Mouse (Mus musculus): ENCODE results near the gene Cobll1. TPM values are rescaled to one million over a fixed set of nuclear protein-coding genes. Genes with fewer than 3 reads are reported as not detected.

The Cobll1 gene
- polyA plus RNA-seq, 1 experiment from 2014 or later, result 3.2 TPM

GRCm38 (mm10) chr2:65260400-65260799, 21.2 kb upstream of the Cobll1 start:
- Histone ChIP-seq H3K4me2 (no peak overlapping the region), H3K27ac (no peak overlapping the region), H3K9ac (no peak overlapping the region), H3K36me3 (replicated peaks) (no peaks in the 10 kb centered on the region), H3K4me1 (no peaks in the 10 kb centered on the region), H3K4me3 (replicated peaks) (no peak overlapping the region), H3K27me3 (no peaks in the 10 kb centered on the region), H3K9me3 (no peaks in the 10 kb centered on the region)
- 88% methylated on average over 4 of the region's 4 CpGs for WGBS
- ATAC-seq (ENCODE audit: low FRiP score), result no peak

- Histone ChIP-seq H3K4me2 (no peak overlapping the region), H3K36me3 (replicated peaks) (no peaks in the 10 kb centered on the region), H3K27me3 (no peaks in the 10 kb centered on the region), H3K9me3 (no peaks in the 10 kb centered on the region), H3K4me1 (no peaks in the 10 kb centered on the region), H3K27ac (no peak overlapping the region), H3K9ac (no peak overlapping the region), H3K4me3 (replicated peaks) (no peak overlapping the region)
- no peak for ATAC-seq (ENCODE audit: low FRiP score)
- WGBS, result 71% methylated on average over 2 of the region's 2 CpGs
These were observed 18.2 kb upstream of the Cobll1 start for GRCm38 (mm10) chr2:65257446-65257845.

DNA sequence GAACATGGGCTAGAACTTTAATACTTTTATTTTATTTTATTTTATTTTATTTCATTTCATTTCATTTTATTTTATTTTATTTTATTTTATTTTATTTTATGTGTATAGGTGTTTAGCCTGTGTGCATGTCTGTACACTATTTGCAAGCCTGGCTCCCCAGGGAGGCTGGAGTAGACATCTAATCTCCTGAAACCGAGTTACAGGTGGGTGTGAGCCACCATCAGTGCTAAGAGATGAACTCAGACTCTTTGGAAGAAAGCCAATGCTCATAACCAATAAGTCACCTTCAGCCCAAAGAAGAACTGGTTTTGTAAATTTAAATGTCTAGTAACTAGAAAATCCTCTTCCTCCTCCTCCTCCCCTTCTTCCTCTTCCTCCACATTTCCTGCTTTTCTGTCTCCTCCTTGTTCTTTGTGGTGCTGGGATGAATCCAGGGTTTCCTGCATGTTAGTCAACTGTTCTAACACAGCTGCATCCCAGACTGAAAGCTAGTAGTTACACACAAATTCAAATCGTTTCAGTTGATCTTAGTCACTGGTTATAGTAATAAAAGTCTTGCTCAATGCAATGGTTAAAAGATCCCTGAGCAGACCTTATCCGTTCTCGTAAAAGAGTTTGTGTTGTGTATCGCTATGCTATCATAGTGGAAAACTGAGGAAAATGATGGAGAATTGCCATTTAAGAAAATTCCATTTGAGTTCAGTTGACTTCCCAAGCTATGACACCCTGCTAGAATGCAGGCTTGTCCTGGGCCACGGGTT, 17.5 kb upstream of the Cobll1 start:
- no peaks in the 10 kb centered on the region for H3K27me3 ChIP-seq
- H3K4me2 ChIP-seq, result no peak overlapping the region
- no peaks in the 10 kb centered on the region for H3K9me3 ChIP-seq
- no peak overlapping the region for H3K4me3 ChIP-seq (replicated peaks)
- no peak for ATAC-seq (ENCODE audit: low FRiP score)
- no peaks in the 10 kb centered on the region for H3K4me1 ChIP-seq
- no peak overlapping the region for H3K27ac ChIP-seq
- H3K9ac ChIP-seq, result no peak overlapping the region
- 81% methylated on average over 6 of the region's 6 CpGs for WGBS
- no peaks in the 10 kb centered on the region for H3K36me3 ChIP-seq (replicated peaks)

- Histone ChIP-seq H3K27me3 (no peaks in the 10 kb centered on the region), H3K9ac (no peak overlapping the region), H3K27ac (no peak overlapping the region), H3K4me2 (no peak overlapping the region), H3K4me1 (0 out of 2 replicates have a peak, but pooled peaks cover 2% of the 10 kb centered on the region), H3K36me3 (replicated peaks) (no peaks in the 10 kb centered on the region), H3K9me3 (no peaks in the 10 kb centered on the region), H3K4me3 (replicated peaks) (no peak overlapping the region)
- WGBS, result 54% methylated on average over 5 of the region's 5 CpGs
- ATAC-seq (ENCODE audit: low FRiP score), result no peak
These were observed 11.4 kb upstream of the Cobll1 start for GRCm38 (mm10) chr2:65250589-65251104.

DNA sequence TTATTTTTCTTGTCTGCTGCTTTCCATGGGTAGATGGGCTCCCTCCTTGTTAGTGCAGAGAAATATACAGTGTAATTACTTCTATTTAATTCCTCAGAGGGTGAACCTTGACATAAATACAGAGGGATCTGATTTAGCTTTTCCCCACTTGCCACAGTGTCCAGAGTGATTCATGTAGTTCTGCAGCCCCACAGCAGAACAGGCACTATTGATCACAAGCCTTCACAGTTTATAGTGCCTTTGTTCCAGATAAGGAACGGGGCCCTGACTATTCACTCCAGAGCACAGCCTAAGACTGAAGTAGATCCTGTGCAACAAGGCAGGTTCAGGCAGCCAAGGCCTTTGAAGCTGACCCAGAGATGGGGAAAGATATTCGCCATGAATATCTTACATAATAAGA, 10.4 kb upstream of the Cobll1 start:
- no peak overlapping the region for H3K27ac ChIP-seq
- H3K4me2 ChIP-seq, result no peak overlapping the region
- WGBS, result 46% methylated on average over 2 of the region's 2 CpGs
- no peaks in the 10 kb centered on the region for H3K9me3 ChIP-seq
- no peak for ATAC-seq (ENCODE audit: low FRiP score)
- H3K9ac ChIP-seq, result no peak overlapping the region
- H3K4me3 ChIP-seq (replicated peaks), result no peak overlapping the region
- 0 out of 2 replicates have a peak, but pooled peaks cover 2% of the 10 kb centered on the region for H3K4me1 ChIP-seq
- H3K36me3 ChIP-seq (replicated peaks), result no peaks in the 10 kb centered on the region
- H3K27me3 ChIP-seq, result no peaks in the 10 kb centered on the region

- no peak overlapping the region for H3K27ac ChIP-seq
- no peak overlapping the region for H3K4me2 ChIP-seq
- H3K9me3 ChIP-seq, result no peaks in the 10 kb centered on the region
- H3K27me3 ChIP-seq, result peaks cover 24% of the 10 kb centered on the region
- peaks cover 18% of the 10 kb centered on the region for H3K4me1 ChIP-seq
- WGBS, result 83% methylated on average over 5 of the region's 5 CpGs
- ATAC-seq (ENCODE audit: low FRiP score), result no peak
- H3K36me3 ChIP-seq (replicated peaks), result no peaks in the 10 kb centered on the region
- H3K9ac ChIP-seq, result no peak overlapping the region
- H3K4me3 ChIP-seq (replicated peaks), result no peak overlapping the region
These were observed 1.1 kb upstream of the Cobll1 start for GRCm38 (mm10) chr2:65240173-65240745.

DNA sequence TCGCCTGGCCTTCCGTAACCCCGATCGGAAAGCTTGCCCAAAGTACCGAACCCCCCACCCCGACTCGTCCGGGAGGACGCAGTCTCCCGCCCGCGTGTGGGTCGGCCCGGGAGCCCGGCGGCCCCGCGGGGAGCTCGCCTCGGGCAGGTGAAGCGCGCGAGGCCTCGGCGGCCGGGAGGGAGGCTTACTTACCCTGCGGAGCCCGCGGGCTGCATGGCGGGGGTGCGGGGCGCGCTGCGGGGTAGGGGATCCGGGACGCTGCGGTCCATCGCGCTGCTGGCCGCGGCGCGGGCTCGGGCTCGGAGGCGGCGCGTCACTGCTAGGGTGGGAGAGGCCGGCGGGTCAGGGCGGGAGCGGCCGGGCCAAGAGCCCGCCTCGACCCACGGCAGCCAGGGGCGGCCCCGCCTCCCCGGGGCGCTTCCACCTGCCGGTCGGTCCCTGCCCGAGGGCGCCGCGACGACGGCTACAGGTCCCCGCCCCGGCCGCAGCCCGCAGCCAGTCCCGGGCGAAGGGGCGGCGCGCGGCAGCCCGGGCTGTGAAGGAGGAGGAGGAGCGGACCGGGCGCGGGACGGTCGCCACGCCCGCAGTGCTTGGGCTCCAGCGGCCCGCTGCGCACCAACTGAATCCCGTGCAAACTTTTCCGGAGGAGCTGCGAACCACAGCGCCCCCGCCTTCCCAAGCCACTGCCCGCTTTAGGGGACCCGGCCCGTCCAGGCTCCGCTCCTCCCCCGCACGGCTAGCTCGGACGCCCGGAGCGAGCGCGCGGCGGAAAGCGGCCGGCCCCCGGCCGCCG, 836 bp downstream of the Cobll1 start:
- peak overlapping the region; percentile 94 for H3K4me2 ChIP-seq
- no peaks in the 10 kb centered on the region for H3K36me3 ChIP-seq (replicated peaks)
- no peaks in the 10 kb centered on the region for H3K9me3 ChIP-seq
- H3K4me1 ChIP-seq, result peaks cover 18% of the 10 kb centered on the region
- peaks cover 24% of the 10 kb centered on the region for H3K27me3 ChIP-seq
- peak overlapping the region; percentile 56 for H3K27ac ChIP-seq
- ATAC-seq (ENCODE audit: low FRiP score), result peak; percentile 92
- peak overlapping the region; percentile 80 for H3K9ac ChIP-seq
- peak overlapping the region; percentile 71 for H3K4me3 ChIP-seq (replicated peaks)
- under 1% methylated on average over 60 of the region's 114 CpGs for WGBS

DNA sequence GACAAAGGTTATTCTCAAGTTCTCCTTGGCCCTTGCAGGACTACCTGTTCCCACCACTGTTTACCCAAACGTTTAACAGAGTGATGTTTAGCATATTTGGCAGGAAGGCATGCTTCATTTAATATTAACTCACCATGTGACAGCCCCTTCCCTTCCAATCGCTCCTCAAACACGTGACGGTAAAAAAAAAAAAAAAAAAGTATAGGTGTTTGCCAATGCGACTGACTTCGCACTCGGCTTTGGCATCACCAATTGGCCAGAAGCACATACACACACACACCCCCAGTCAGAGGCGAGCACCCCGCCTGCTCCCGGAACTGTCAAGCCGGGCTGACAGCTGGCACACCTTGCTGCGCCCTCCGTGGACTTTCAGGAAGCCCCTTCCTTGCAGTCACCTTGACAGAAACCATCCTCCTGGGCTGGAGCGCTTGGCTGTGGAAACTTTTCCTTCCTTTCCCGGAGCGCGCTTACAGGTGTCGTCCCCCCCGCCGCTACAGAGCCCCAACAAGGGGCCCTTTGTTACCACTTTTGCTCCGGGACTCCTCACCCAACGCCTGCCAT, 1.5 kb downstream of the Cobll1 start:
- Histone ChIP-seq H3K4me2 (peak overlapping the region; percentile 94), H3K4me1 (peaks cover 18% of the 10 kb centered on the region), H3K9ac (peak overlapping the region; percentile 80), H3K27ac (no peak overlapping the region), H3K9me3 (no peaks in the 10 kb centered on the region), H3K4me3 (replicated peaks) (peak overlapping the region; percentile 71), H3K36me3 (replicated peaks) (no peaks in the 10 kb centered on the region), H3K27me3 (peaks cover 24% of the 10 kb centered on the region)
- ATAC-seq (ENCODE audit: low FRiP score), result peak; percentile 17; the same call in 1 of the 2 replicates
- under 1% methylated on average over 22 of the region's 22 CpGs for WGBS

- H3K27ac ChIP-seq, result no peak overlapping the region
- H3K27me3 ChIP-seq, result peaks cover 21% of the 10 kb centered on the region
- WGBS, result 68% methylated on average over 8 of the region's 8 CpGs
- no peak overlapping the region for H3K9ac ChIP-seq
- H3K36me3 ChIP-seq (replicated peaks), result no peaks in the 10 kb centered on the region
- no peaks in the 10 kb centered on the region for H3K9me3 ChIP-seq
- ATAC-seq (ENCODE audit: low FRiP score), result no peak
- peaks cover 18% of the 10 kb centered on the region for H3K4me1 ChIP-seq
- H3K4me2 ChIP-seq, result peak overlapping the region; percentile 94
- H3K4me3 ChIP-seq (replicated peaks), result no peak overlapping the region
These were observed 2.1 kb downstream of the Cobll1 start for GRCm38 (mm10) chr2:65237116-65237515.

DNA sequence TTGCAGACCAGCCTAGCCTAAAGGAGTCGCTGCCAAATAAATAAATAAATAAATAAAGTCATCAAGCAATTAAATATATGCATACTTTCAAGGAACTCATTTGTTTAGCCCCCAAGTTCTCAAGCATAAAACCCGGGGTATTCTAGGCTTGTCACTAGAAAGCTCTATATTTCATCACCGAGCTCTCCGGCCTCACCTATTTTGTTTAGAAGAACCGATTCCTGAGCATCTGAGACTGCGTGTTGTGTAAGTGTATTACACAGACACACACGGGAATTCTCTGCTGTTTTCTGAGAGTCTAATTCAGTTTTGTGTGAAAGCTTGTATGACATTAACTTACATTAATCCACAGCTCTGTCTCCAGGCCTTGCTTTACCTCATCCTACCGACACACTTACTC, 2.6 kb downstream of the Cobll1 start:
- H3K4me2 ChIP-seq, result no peak overlapping the region
- no peaks in the 10 kb centered on the region for H3K36me3 ChIP-seq (replicated peaks)
- 76% methylated on average over 8 of the region's 8 CpGs for WGBS
- H3K9me3 ChIP-seq, result no peaks in the 10 kb centered on the region
- H3K9ac ChIP-seq, result no peak overlapping the region
- ATAC-seq (ENCODE audit: low FRiP score), result no peak
- no peak overlapping the region for H3K27ac ChIP-seq
- peaks cover 21% of the 10 kb centered on the region for H3K27me3 ChIP-seq
- peaks cover 18% of the 10 kb centered on the region for H3K4me1 ChIP-seq
- H3K4me3 ChIP-seq (replicated peaks), result no peak overlapping the region

GRCm38 (mm10) chr2:65232756-65233535, 6.3 kb downstream of the Cobll1 start:
- Histone ChIP-seq H3K27ac (no peak overlapping the region), H3K27me3 (peaks cover 7% of the 10 kb centered on the region; the same call in 1 of the 2 replicates), H3K4me1 (peaks cover 9% of the 10 kb centered on the region), H3K36me3 (replicated peaks) (no peaks in the 10 kb centered on the region), H3K9me3 (no peaks in the 10 kb centered on the region), H3K9ac (no peak overlapping the region), H3K4me3 (replicated peaks) (no peak overlapping the region), H3K4me2 (no peak overlapping the region)
- no peak for ATAC-seq (ENCODE audit: low FRiP score)
- 92% methylated on average over 15 of the region's 15 CpGs for WGBS
